Mouse (Mus musculus) heart, adult 18-20 months (tissue): ENCODE data around the gene Rnps1. TPM values are rescaled to one million over a fixed set of nuclear protein-coding genes. Genes with fewer than 3 reads are reported as not detected.

Experiments used
- DNase-seq, 2 experiments: peaks; one replicate each; pipeline ENCODE4 v3.0.0; 2021 to 2022; ENCODE audit warnings: mixed read lengths in 1 of 2
- total RNA-seq, 2 experiments: library from RNA; stranded (reverse); gene quantifications; 2 replicates each; pipeline ENCODE4 v1.2.3; 2021

Rnps1 gene
- total RNA-seq, 2 experiments from 2014 or later, result 60.6 to 64.6 TPM

GRCm38 (mm10) chr17:24426471-24427169 is 12.3 kb downstream of the Rnps1 start, which contains the start of gene Eci1:
Gene Eci1 (plus strand): TSS chr17:24426641.
- DNase-seq, result peak; percentile 96 to 98

- DNase-seq, result peak in 1 of 2 experiments; percentile 46
Observed at GRCm38 (mm10) chr17:24427170-24427557, 12.8 kb downstream of the Rnps1 start.

GRCm38 (mm10) chr17:24429201-24429983 is 15.0 kb downstream of the Rnps1 start:
- peak; percentile 70 to 81 for DNase-seq

GRCm38 (mm10) chr17:24437016-24437415 is 22.7 kb downstream of the Rnps1 start:
- DNase-seq, result peak in 1 of 2 experiments; percentile 49

- no peak for DNase-seq
Observed at GRCm38 (mm10) chr17:24440377-24440776, 26.0 kb downstream of the Rnps1 start.

- DNase-seq, result no peak
Observed at GRCm38 (mm10) chr17:24441148-24441547, 26.8 kb downstream of the Rnps1 start.

GRCm38 (mm10) chr17:24442107-24442506 is 27.7 kb downstream of the Rnps1 start:
- DNase-seq, result no peak

- no peak for DNase-seq
Observed at GRCm38 (mm10) chr17:24442632-24443155, 28.3 kb downstream of the Rnps1 start, which contains the start of gene Dnase1l2. Gene Dnase1l2 (minus strand): TSS chr17:24443105.

- DNase-seq, result no peak
Observed at GRCm38 (mm10) chr17:24443409-24443808, 29.0 kb downstream of the Rnps1 start.

- DNase-seq, result no peak
Observed at GRCm38 (mm10) chr17:24446590-24446989, 32.2 kb downstream of the Rnps1 start.

- DNase-seq, result no peak
Observed at GRCm38 (mm10) chr17:24449507-24449906, 35.1 kb downstream of the Rnps1 start.

GRCm38 (mm10) chr17:24451220-24451619 is 36.9 kb downstream of the Rnps1 start:
- DNase-seq, result no peak

- DNase-seq, result no peak
Observed at GRCm38 (mm10) chr17:24453372-24453771, 39.0 kb downstream of the Rnps1 start.

GRCm38 (mm10) chr17:24454218-24454755 is 39.9 kb downstream of the Rnps1 start:
- no peak for DNase-seq

GRCm38 (mm10) chr17:24454756-24455522 is 40.6 kb downstream of the Rnps1 start:
- DNase-seq, result peak; percentile 100

GRCm38 (mm10) chr17:24455523-24456206 is 41.3 kb downstream of the Rnps1 start:
- peak in 1 of 2 experiments; percentile 39 for DNase-seq

- DNase-seq, result no peak
Observed at GRCm38 (mm10) chr17:24461580-24461979, 47.2 kb downstream of the Rnps1 start.

GRCm38 (mm10) chr17:24462932-24463331 is 48.6 kb downstream of the Rnps1 start:
- DNase-seq, result no peak

- DNase-seq, result no peak
Observed at GRCm38 (mm10) chr17:24463374-24464133, 49.2 kb downstream of the Rnps1 start.

- no peak for DNase-seq
Observed at GRCm38 (mm10) chr17:24468636-24469246, 54.4 kb downstream of the Rnps1 start.
